Mouse (Mus musculus): ENCODE measurements around the gene Tatdn2. TPM values are rescaled to one million over a fixed set of nuclear protein-coding genes. Genes with fewer than 3 reads are reported as not detected.
"Not testable (repeated sequence)": the region's sequence is repeated elsewhere in the genome, so short reads cannot be mapped to it uniquely, and the experiment has no call there.

The Tatdn2 gene
- total RNA-seq, 1 experiment from 2014 or later: 339 TPM

DNA sequence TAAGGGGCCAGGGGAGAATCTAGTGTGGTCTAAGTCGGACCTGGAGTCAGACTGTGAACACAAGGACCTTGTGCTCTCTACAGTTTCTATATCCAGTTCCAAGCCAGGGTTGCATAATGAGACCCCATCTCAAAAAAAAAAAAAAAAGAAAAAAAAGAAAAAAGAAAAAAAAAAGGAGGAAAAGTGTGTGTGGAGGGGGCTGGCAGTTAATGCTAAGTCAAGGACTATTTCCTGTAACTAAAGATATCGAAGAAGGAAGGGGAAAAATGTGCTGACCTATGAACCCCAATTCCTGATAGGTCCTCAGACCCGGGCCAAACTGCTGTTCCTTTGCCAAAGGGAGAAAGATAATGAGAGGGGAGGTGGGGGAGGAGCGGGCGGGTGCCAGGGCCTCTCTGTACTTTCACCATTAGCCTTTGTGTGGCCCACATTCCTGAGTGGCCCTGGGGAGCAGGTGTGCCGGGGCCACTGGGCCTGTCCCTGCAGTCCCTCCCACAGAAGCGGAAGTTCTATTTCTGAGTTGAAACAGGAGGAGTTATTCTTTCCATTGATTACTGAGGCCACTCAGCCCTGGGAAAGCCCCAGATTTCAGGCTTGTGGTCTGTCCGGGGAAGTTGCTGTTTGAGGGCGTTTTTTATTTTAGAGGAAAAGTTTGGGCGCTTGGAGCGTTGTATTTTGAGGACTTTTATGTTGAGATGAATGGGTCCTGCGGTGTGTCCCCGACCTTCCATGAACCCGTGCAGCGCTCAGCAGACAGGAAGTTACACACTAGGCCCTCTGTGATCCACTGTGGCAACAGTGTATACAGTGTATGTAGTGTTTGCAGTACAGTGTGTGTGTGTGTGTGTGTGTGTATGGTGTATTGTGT is 28.3 kb upstream of the Tatdn2 start:
- ATAC-seq (replicated peaks; ENCODE audit: insufficient number of reproducible peaks, low FRiP score, low TSS enrichment, poor library complexity, severe bottlenecking): peak; percentile 77

DNA sequence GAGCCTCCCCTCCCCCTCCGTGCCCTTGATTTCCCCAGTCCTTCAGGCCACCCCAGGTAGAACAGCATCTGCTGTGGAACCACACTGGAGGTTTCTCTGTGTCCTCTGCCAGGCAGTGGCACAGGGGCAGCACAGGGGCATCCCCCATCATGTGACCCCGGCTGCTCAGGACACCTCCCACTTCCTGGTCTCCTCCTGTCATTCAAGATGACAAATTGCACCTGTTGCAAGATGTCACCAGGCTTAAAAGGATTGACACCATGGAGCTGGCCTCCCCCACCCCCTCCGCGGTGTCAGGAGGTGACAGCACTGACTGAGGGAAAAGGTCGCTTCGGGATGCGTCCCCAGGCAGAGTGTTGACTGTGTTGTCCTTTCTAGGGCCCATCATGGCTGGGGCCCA is 27.0 kb upstream of the Tatdn2 start:
- ATAC-seq (replicated peaks; ENCODE audit: insufficient number of reproducible peaks, low FRiP score, low TSS enrichment, poor library complexity, severe bottlenecking): peak; percentile 5; the same call in 1 of the 2 replicates

DNA sequence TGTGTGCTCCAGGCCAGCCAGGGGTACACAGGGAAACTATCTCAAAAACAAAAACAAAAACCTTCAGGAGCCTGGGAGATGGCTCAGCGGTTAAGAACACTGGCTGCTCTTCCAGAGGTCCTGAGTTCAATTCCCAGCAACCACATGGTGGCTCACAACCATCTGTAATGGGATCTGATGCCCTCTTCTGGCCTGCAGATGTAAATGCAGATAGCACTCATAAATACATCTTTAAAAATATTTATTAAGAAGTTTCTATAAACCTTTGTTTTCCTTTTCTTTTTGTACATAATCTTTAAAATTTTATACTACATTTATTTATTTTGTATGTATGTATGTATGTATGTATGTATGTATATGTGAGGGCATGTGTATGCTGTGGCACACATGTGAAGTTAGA is 24.8 kb upstream of the Tatdn2 start:
- ATAC-seq (replicated peaks; ENCODE audit: insufficient number of reproducible peaks, low FRiP score, low TSS enrichment, poor library complexity, severe bottlenecking): not testable (repeated sequence)

DNA sequence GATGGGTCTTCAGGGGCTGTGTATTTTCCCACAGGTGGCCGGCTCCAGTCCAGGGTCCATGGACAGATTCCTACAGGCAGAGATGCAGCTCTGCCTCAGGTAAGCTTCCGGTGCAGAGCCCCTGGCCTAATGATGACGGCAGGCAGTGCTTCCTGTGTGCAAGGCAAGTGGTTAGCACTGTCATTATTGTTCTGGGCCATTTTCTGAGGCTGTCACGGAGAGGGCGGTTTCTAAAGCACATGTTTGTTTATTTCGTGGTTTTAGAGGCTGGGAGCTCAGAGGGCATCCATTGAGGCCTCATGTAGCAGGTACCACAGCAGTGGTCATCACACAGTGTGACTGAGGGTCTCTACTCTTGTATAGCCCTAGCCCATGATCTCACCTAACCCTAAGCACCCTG is 23.9 kb upstream of the Tatdn2 start:
- no peak for ATAC-seq (replicated peaks; ENCODE audit: insufficient number of reproducible peaks, low FRiP score, low TSS enrichment, poor library complexity, severe bottlenecking)

DNA sequence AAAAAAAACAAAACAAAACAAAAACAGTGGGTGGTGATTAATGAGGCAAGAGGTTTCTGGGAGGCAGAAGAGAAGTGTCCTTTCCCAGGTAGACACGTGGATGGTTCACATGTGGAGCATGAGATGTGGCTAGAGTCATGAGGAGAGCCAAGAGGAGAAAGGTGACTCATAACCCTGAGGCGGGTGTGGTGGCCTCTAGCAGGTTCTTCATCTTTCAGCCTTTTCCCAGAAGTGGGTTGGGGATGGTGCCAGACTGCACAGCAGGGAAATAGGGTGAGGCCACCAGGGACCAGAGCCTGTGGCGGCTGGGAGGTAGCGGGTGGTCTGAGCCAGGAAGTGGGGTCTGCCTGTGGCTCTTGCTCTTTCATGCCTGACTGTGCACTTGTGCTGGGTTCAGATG is 21.6 kb upstream of the Tatdn2 start:
- ATAC-seq (replicated peaks; ENCODE audit: insufficient number of reproducible peaks, low FRiP score, low TSS enrichment, poor library complexity, severe bottlenecking): no peak

DNA sequence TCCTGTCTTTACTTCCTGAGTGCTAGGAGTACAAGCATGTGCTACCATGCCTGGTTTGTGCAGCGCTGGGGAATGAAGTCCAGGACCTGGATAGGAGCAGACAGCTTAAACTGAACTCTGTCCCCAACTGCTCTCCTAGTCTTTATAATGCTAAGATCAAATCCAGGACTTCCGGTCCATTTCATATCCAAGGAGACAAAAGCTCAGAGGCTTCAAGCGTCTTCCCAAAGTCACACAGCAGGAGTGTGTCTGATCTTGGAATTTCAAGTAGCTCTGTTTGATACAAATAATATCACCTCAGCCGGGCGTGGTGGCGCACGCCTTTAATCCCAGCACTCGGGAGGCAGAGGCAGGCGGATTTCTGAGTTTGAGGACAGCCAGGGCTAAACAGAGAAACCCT is 20.9 kb upstream of the Tatdn2 start:
- ATAC-seq (replicated peaks; ENCODE audit: insufficient number of reproducible peaks, low FRiP score, low TSS enrichment, poor library complexity, severe bottlenecking): no peak

DNA sequence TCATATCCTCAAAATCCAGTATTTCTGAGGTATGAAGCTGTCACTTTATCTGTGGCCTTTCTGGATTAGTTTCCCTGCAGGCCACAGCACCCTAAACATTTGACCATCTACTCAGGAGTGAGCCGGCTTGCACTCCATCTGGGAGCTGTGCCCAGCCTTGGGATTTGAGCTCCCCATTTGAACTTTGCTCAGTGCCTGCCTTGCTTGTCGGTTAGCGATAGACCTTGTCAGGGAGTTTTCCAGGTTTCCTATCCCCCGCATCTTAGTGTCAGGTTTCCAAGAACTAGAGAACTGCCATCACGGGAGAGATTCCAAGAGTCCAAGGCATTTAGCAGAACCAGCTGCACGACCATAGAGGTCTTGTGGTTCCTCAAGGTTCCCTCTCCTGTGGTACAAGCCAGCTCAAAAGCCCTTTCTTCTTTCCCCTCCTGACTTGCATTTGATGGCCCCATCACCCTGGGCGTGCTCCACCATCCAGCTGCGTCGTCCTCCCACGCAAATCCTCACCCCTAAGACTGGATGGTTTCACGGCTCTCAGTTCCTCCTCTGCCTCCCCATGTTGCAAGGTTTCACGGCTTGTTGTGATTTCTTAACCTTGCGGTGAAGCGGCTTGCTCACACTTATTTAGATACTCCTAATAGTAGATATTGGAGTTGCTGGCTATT is 19.6 kb upstream of the Tatdn2 start:
- ATAC-seq (replicated peaks; ENCODE audit: insufficient number of reproducible peaks, low FRiP score, low TSS enrichment, poor library complexity, severe bottlenecking): peak; percentile 84

DNA sequence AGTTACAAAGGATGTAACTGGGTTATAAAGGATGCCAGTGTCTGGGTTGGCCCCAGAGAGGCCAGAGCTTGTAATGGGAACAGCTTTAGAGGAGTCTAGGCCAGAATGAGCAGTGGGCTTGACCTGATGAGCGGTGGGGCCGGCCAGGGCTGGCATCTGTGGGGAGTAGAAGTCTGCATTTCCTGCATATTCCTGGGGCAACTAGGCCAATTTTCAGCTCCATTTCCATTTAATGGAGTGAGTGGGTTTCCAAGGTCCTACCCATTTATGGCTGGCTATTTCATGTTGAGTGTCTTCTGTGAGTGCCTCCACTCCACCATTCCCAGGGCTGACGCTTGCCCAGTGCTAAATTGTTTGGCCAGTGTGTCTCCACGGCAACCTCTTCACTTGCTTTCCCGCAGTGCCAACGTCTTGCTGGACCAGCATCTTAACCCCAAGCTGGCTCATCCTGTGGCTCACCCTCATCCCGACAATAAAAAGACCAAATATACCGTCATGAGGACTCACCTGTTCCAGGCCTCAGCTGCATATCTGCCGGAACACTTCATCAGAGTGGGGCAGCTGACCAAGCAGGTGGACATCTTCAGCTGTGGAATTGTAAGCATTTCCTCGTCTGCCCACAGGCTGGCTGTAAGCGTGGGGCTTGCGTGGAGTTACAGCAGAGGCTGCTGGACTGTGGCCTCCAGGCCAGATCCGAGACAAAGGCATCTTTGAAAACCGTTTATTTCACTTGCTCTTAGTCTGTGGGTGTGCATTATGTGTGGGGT is 18.4 kb upstream of the Tatdn2 start:
- no peak for ATAC-seq (replicated peaks; ENCODE audit: insufficient number of reproducible peaks, low FRiP score, low TSS enrichment, poor library complexity, severe bottlenecking)

DNA sequence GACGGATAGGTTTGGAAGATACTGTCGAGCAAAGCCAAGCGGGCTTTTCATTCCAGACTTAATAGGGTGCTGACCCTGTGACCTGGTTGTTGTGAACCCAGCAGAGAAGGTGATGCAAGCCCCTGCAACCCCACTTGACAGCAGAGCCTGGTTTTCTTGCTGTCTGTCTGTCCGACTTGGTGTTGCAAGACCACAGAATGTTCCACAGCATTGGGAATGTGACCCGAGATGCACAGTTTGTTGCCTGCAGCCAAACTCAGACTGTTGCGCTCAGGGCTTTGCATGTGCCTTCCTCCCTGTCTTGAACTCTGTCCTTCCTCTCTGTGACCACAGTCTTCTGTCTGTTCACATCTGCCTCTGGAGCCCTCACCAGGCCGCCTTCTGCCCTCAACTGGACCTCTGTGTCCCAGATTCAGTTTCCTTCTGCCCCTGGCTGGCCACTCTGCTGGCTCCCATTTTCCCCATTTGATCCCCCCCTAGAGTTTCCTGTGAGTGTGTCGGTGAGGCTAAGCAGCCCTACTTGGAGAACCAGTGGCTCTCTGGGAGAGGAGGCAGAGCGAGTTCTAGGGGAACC is 16.8 kb upstream of the Tatdn2 start:
- 0 out of 2 replicates have a peak, but pooled peaks have one; percentile 23 for ATAC-seq (replicated peaks; ENCODE audit: insufficient number of reproducible peaks, low FRiP score, low TSS enrichment, poor library complexity, severe bottlenecking)

DNA sequence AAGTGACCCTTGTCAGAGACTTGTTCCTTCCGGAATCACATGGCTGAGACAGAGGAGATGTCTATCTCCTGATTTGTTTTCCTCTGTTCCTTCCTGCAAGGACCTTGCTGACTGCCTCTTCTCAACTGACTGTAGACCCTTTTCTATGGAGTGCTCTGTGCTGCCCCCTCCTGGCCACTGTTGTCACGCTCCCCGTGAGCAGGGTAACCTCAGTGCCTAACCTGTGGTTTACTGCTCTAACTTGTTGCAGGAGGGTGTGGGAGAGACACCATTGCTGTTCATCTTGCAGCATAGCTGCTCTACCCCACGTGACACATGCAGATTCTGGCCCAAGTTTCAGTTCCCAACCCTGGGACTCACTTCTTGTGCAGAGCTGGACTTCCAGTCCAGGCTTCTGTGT is 15.6 kb upstream of the Tatdn2 start:
- peak; percentile 84 for ATAC-seq (replicated peaks; ENCODE audit: insufficient number of reproducible peaks, low FRiP score, low TSS enrichment, poor library complexity, severe bottlenecking)

DNA sequence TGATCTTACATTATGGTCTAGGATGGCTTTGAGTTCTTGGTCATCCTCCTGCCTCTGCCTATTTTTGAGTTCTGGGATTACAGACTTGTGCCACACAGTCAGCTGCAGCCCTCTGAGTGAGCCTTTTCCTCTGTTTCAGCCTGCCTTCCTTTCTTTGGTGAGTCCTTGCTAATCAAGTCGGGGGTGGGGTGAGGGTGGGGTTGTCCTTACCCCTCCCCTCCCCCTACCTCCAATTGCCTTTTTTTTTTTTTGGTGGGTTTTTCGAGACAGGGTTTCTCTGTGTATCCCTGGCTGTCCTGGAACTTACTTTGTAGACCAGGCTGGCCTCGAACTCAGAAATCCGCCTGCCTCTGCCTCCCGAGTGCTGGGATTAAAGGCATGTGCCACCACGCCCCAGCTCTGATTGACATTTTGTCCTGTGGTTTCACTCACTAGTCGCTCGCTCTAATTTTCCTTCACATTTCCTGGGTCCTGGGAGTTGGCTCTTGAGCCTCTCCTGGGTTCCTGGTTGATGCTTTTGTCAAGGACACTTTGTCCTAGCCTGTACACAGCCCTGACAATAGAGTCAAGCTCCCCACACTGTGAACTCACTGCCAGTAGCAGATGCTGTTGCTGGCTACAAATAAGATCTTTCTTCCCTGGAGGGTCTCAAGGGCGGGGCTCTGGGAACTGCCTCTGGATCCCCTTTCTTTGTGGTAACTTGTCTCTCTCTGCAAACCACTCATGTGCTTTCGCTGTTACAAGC is 13.6 kb upstream of the Tatdn2 start:
- no peak for ATAC-seq (replicated peaks; ENCODE audit: insufficient number of reproducible peaks, low FRiP score, low TSS enrichment, poor library complexity, severe bottlenecking)

DNA sequence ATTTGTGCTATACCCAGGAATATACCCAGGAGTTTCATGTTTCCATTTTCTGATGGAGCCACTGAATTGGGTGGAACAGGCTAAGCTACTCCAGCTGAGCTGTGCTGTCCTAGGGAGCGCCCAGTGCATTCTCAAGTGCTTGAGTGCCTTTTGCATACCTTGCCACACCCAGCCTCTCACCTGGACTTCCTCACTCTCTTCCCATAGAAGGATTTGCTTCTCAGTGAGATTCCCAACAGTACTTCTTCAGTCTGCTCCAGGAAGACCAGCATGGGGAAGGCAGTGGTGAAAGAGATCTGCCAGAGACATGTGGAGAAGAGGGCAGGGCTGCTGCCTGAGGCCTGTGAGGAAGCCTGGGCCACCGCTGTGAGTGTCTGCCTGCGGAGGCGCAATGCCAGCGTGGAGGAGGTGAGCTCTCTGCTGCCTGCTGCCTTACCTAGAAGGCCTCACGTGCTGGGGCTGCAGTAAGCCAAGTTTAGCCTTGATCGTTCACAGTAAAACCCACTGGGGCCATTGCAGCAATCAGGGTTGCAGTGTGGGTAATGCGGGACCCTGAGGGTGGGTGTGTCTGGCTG is 10.2 kb upstream of the Tatdn2 start:
- ATAC-seq (replicated peaks; ENCODE audit: insufficient number of reproducible peaks, low FRiP score, low TSS enrichment, poor library complexity, severe bottlenecking): no peak

DNA sequence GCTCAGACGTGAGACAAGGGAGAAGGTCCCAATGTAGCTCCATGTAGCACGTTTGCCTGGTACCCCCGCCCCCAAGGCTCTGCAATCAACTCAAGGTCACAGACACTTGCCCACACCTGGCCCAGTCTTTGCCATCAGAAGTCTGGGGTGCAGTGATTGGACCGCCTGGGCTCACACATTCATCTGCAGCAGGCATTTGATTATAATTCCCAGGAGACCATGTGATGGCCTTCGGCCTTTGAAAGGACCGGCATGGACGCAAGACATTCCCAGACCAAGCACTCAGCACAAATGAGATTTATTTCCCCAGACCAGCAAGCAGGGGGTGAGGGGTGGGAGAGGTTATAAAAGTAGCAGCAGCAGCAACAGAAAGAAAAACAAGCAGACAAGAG is 6.8 kb upstream of the Tatdn2 start:
- ATAC-seq (replicated peaks; ENCODE audit: insufficient number of reproducible peaks, low FRiP score, low TSS enrichment, poor library complexity, severe bottlenecking): no peak

DNA sequence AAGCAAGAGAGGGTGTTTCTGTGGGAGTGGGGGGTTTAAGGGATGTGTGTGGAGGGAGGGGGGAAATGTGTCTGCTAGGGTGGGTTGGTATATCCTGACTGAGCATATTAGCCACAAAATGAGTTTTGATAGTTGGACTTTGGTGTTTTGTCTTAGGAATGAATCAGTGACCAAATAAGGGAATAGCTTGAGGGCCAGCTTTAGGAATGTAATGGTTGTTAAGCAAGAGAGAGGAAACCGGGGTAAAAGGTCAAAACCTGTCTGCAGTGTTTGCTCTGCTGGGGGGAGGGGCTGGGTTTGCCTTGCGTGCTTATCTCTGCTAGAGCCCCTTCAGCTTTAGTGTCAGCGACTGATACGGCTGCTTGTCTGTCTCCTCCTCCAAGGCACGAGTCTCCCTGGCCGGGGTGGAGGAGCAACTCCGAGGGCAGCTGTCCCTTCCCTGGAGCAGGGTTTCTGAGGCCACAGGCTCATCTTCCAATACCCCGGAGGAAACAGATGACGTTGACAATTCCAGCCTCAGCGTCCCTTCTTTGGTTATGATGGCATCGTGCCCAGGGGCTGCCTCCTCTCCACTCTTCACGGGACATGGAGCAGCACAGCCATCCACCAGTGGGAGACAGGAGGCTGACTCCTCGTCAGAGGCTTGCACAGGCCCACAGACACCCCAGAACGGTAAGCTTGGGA is 6.3 kb upstream of the Tatdn2 start:
- 0 out of 2 replicates have a peak, but pooled peaks have one; percentile 1 for ATAC-seq (replicated peaks; ENCODE audit: insufficient number of reproducible peaks, low FRiP score, low TSS enrichment, poor library complexity, severe bottlenecking)

DNA sequence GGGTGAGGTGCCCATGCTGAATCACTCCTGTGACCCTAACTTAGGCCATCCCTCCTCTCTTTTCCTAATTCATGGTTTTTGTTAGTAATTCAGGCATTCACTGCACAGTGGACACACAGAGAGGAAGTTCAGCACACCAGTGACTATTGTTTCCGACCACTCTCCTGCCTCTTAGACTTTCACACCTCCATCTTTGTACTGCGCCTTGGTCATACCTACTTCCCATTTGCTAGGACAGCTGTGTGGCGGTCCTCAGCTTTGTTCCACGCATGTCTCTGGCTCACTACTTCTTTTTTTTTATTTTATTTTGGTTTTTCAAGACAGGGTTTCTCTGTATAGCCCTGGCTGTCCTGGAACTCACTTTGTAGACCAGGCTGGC is 5.8 kb upstream of the Tatdn2 start:
- ATAC-seq (replicated peaks; ENCODE audit: insufficient number of reproducible peaks, low FRiP score, low TSS enrichment, poor library complexity, severe bottlenecking): 0 out of 2 replicates have a peak, but pooled peaks have one; percentile 24

DNA sequence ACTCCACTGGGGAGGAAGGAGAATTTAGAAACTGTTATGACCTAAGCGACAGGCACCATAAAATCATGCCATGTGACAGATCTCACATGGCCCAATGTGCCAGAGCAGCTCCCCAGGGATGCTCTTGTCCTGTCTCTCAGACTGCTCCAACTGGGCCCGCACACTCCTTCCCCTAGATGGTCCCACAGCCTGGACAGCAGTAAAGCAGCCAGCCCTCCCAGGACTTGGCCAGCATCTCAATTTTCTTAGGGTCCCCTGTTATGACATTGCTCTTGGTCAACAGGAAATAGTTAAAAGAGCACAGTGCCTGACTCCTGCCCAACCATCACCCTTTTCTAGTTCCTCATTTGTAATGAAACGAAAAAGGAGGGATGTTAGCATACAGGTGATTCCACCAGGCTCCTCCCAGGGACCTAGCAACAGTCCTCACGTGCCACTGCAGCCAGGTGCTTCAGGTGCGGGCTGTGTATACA is 4.2 kb upstream of the Tatdn2 start:
- no peak for ATAC-seq (replicated peaks; ENCODE audit: insufficient number of reproducible peaks, low FRiP score, low TSS enrichment, poor library complexity, severe bottlenecking)

DNA sequence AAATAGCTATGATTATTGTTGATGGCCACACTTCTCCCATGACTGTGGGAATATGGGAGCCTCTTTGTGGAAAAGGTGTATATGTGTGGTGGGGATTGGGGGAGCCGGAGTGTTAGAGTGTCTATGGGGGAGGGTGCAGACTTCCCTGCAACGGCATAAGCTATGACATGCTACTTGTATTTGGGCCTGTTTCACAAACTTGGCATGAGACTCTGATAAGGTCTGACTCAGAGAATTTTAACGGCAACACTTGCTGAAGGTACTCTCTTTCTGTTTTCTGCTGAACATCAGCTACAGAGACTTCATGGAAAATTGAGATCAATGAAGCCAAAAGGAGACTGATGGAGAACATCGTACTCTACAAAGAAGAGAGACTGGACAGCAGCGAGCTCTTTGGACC is 3.5 kb upstream of the Tatdn2 start:
- ATAC-seq (replicated peaks; ENCODE audit: insufficient number of reproducible peaks, low FRiP score, low TSS enrichment, poor library complexity, severe bottlenecking): no peak

All from monocyte, adult 5-6 weeks (primary cell).